Mouse (Mus musculus) liver, embryonic 13.5 days (tissue): ENCODE measurements around the gene Fgfr2. TPM values are rescaled to one million over a fixed set of nuclear protein-coding genes. Genes with fewer than 3 reads are reported as not detected.

Experiments used
- ATAC-seq: fragments of 200-750 bp; cut with Nextera tagmentation; 2 replicates; pipeline ENCODE4 v1.8.0; 2017; ENCODE audit warnings: low read depth, mild to moderate bottlenecking, moderate number of reproducible peaks, moderate library complexity
- DNase-seq: peaks from one replicate; pipeline ENCODE4 v3.0.0; 2022
- H3K27ac ChIP-seq: fragments of 300-500 bp; sonication (generic); 2 replicates; pipeline ENCODE4 v1.5.1; 2015; ENCODE audit warnings: moderate library complexity, mild to moderate bottlenecking, inconsistent platforms
- H3K27me3 ChIP-seq: fragments of 300-500 bp; sonication (generic); 2 replicates; pipeline ENCODE4 v1.6.1; 2015; ENCODE audit warnings: mild to moderate bottlenecking, inconsistent platforms
- H3K36me3 ChIP-seq: fragments of 300-500 bp; sonication (generic); 2 replicates; pipeline ENCODE4 v1.6.1; 2015; ENCODE audit warnings: mild to moderate bottlenecking, inconsistent platforms
- H3K4me1 ChIP-seq: fragments of 300-500 bp; sonication (generic); replicated peaks from 2 replicates; pipeline ENCODE4 v1.6.1; 2015; ENCODE audit warnings: inconsistent platforms
- H3K4me2 ChIP-seq: fragments of 300-500 bp; sonication (generic); 2 replicates; pipeline ENCODE4 v1.6.1; 2015; ENCODE audit warnings: inconsistent platforms, mild to moderate bottlenecking, moderate library complexity
- H3K4me3 ChIP-seq: fragments of 300-500 bp; sonication (generic); replicated peaks from 2 replicates; pipeline ENCODE4 v1.5.1; 2015; ENCODE audit warnings: mild to moderate bottlenecking, inconsistent platforms
- H3K9ac ChIP-seq: fragments of 300-500 bp; sonication (generic); 2 replicates; pipeline ENCODE4 v1.6.1; 2015; ENCODE audit warnings: mild to moderate bottlenecking, inconsistent platforms
- H3K9me3 ChIP-seq: fragments of 300-500 bp; sonication (generic); replicated peaks from 2 replicates; pipeline ENCODE4 v1.6.1; 2016; ENCODE audit warnings: inconsistent platforms
- WGBS: fragments of 180-500 bp; shearing (Covaris S2); methylation state at CpG from one replicate; pipeline ENCODE4 v1.1.7; 2015; ENCODE audit not compliant: insufficient replicate concordance; 5-methylcytosine and 5-hydroxymethylcytosine counted together
- polyA plus RNA-seq: library from polyadenylated mRNA; unstranded; fragments of >200 nt; fragmentation: Nextera tagmentation; extraction: Ambion mirVana; gene quantifications from 2 replicates; pipeline ENCODE4 v1.2.1, GENCODE M21; 2015

Gene Fgfr2
- polyA plus RNA-seq, 1 experiment from 2014 or later, result 8.9 TPM

- Histone ChIP-seq H3K9me3 (no peaks in the 10 kb centered on the region), H3K27me3 (no peaks in the 10 kb centered on the region), H3K27ac (no peak overlapping the region), H3K4me2 (no peak overlapping the region), H3K4me1 (no peaks in the 10 kb centered on the region), H3K36me3 (peaks cover 91% of the 10 kb centered on the region), H3K4me3 (no peak overlapping the region), H3K9ac (no peak overlapping the region)
- DNase-seq (no peak), ATAC-seq (no peak)
- 78% methylated on average over 2 of the region's 2 CpGs for WGBS
Observed at GRCm38 (mm10) chr7:132875391-132876086, 247.6 kb downstream of the Fgfr2 start.

- no peak for DNase-seq
- no peak for ATAC-seq
- H3K27me3 ChIP-seq, result no peaks in the 10 kb centered on the region
- H3K4me3 ChIP-seq, result no peak overlapping the region
- whole genome bisulfite sequencing, result 67% methylated on average over 2 of the region's 2 CpGs
- H3K4me2 ChIP-seq, result no peak overlapping the region
- peaks cover 89% of the 10 kb centered on the region for H3K36me3 ChIP-seq
- H3K9me3 ChIP-seq, result no peaks in the 10 kb centered on the region
- H3K4me1 ChIP-seq, result no peaks in the 10 kb centered on the region
- no peak overlapping the region for H3K9ac ChIP-seq
- no peak overlapping the region for H3K27ac ChIP-seq
Observed at GRCm38 (mm10) chr7:132873043-132873442, 250.1 kb downstream of the Fgfr2 start.

GRCm38 (mm10) chr7:132866316-132866715, 256.8 kb downstream of the Fgfr2 start:
- DNase-seq, result no peak
- Histone ChIP-seq H3K27me3 (no peaks in the 10 kb centered on the region), H3K9me3 (no peaks in the 10 kb centered on the region), H3K4me1 (peaks cover 28% of the 10 kb centered on the region), H3K4me2 (no peak overlapping the region), H3K27ac (no peak overlapping the region), H3K4me3 (no peak overlapping the region), H3K36me3 (peaks cover 60% of the 10 kb centered on the region), H3K9ac (no peak overlapping the region)
- 27% methylated on average over 9 of the region's 9 CpGs for WGBS
- ATAC-seq, result no peak

- Histone ChIP-seq H3K27ac (peak within 1 kb of the TSS; percentile 89), H3K36me3 (no peaks in the 10 kb centered on the region), H3K4me3 (peak within 1 kb of the TSS; percentile 90), H3K4me1 (peaks cover 35% of the 10 kb centered on the region), H3K9ac (peak within 1 kb of the TSS; percentile 87), H3K27me3 (no peaks in the 10 kb centered on the region), H3K9me3 (no peaks in the 10 kb centered on the region), H3K4me2 (peak within 1 kb of the TSS; percentile 83)
- under 1% methylated on average over 53 of the region's 53 CpGs for WGBS
- ATAC-seq, result peak; percentile 95
- peak; percentile 87 for DNase-seq
Observed at GRCm38 (mm10) chr7:132859042-132859958, 263.9 kb downstream of the Fgfr2 start, which contains the start of gene Abraxas2. Gene Abraxas2 (plus strand): TSS chr7:132859225.

GRCm38 (mm10) chr7:132858043-132858608, 265.0 kb downstream of the Fgfr2 start:
- Histone ChIP-seq H3K9me3 (no peaks in the 10 kb centered on the region), H3K36me3 (no peaks in the 10 kb centered on the region), H3K27me3 (no peaks in the 10 kb centered on the region), H3K4me1 (peaks cover 35% of the 10 kb centered on the region), H3K4me3 (no peak overlapping the region), H3K4me2 (no peak overlapping the region), H3K27ac (no peak overlapping the region), H3K9ac (no peak overlapping the region)
- WGBS, result 62% methylated on average over 5 of the region's 5 CpGs
- DNase-seq (no peak), ATAC-seq (no peak)

GRCm38 (mm10) chr7:132856083-132856482, 267.1 kb downstream of the Fgfr2 start:
- ATAC-seq (no peak), DNase-seq (no peak)
- Histone ChIP-seq H3K4me1 (peaks cover 37% of the 10 kb centered on the region), H3K36me3 (no peaks in the 10 kb centered on the region), H3K27me3 (no peaks in the 10 kb centered on the region), H3K9me3 (no peaks in the 10 kb centered on the region), H3K9ac (no peak overlapping the region), H3K4me3 (no peak overlapping the region), H3K27ac (no peak overlapping the region), H3K4me2 (no peak overlapping the region)
- 61% methylated on average over 1 of the region's 1 CpGs for WGBS

GRCm38 (mm10) chr7:132853946-132854345, 269.2 kb downstream of the Fgfr2 start:
- H3K4me3 ChIP-seq, result no peak overlapping the region
- H3K36me3 ChIP-seq, result peaks cover 15% of the 10 kb centered on the region
- H3K27me3 ChIP-seq, result no peaks in the 10 kb centered on the region
- no peak for DNase-seq
- H3K4me2 ChIP-seq, result no peak overlapping the region
- no peak overlapping the region for H3K9ac ChIP-seq
- no peak overlapping the region for H3K27ac ChIP-seq
- no peak for ATAC-seq
- 72% methylated on average over 4 of the region's 4 CpGs for WGBS
- peaks cover 27% of the 10 kb centered on the region for H3K4me1 ChIP-seq
- H3K9me3 ChIP-seq, result no peaks in the 10 kb centered on the region

GRCm38 (mm10) chr7:132853361-132853760, 269.8 kb downstream of the Fgfr2 start:
- no peak for ATAC-seq
- DNase-seq, result no peak
- Histone ChIP-seq H3K36me3 (peaks cover 20% of the 10 kb centered on the region), H3K4me1 (peaks cover 23% of the 10 kb centered on the region), H3K9me3 (no peaks in the 10 kb centered on the region), H3K27me3 (no peaks in the 10 kb centered on the region), H3K4me3 (no peak overlapping the region), H3K27ac (no peak overlapping the region), H3K9ac (no peak overlapping the region), H3K4me2 (no peak overlapping the region)
- WGBS, result 85% methylated on average over 6 of the region's 6 CpGs

- peak; percentile 94 for ATAC-seq
- Histone ChIP-seq H3K36me3 (peaks cover 26% of the 10 kb centered on the region), H3K4me2 (peak within 1 kb of the TSS; percentile 78), H3K27me3 (no peaks in the 10 kb centered on the region), H3K27ac (peak within 1 kb of the TSS; percentile 91), H3K4me1 (peaks cover 23% of the 10 kb centered on the region), H3K9me3 (no peaks in the 10 kb centered on the region), H3K4me3 (peak within 1 kb of the TSS; percentile 79), H3K9ac (peak within 1 kb of the TSS; percentile 86)
- DNase-seq, result peak; percentile 78
- WGBS, result under 1% methylated on average over 37 of the region's 37 CpGs
Observed at GRCm38 (mm10) chr7:132852173-132852844, 270.8 kb downstream of the Fgfr2 start, which contains the start of gene Eef1akmt2. Gene Eef1akmt2 (minus strand): TSS chr7:132852673.

GRCm38 (mm10) chr7:132843152-132843551, 280.0 kb downstream of the Fgfr2 start:
- Histone ChIP-seq H3K4me2 (no peak overlapping the region), H3K9ac (no peak overlapping the region), H3K4me1 (0 out of 2 replicates have a peak, but pooled peaks cover 3% of the 10 kb centered on the region), H3K27ac (no peak overlapping the region), H3K9me3 (no peaks in the 10 kb centered on the region), H3K27me3 (no peaks in the 10 kb centered on the region), H3K36me3 (peaks cover 10% of the 10 kb centered on the region), H3K4me3 (no peak overlapping the region)
- no peak for DNase-seq
- no peak for ATAC-seq
- 74% methylated on average over 3 of the region's 3 CpGs for WGBS

GRCm38 (mm10) chr7:132842455-132842854, 280.7 kb downstream of the Fgfr2 start:
- Histone ChIP-seq H3K4me1 (0 out of 2 replicates have a peak, but pooled peaks cover 3% of the 10 kb centered on the region), H3K4me3 (no peak overlapping the region), H3K27ac (no peak overlapping the region), H3K4me2 (no peak overlapping the region), H3K36me3 (peaks cover 6% of the 10 kb centered on the region), H3K9ac (no peak overlapping the region), H3K27me3 (no peaks in the 10 kb centered on the region), H3K9me3 (no peaks in the 10 kb centered on the region)
- WGBS, result 72% methylated on average over 1 of the region's 1 CpGs
- no peak for ATAC-seq
- no peak for DNase-seq
